Mouse (Mus musculus) heart, postnatal 10 days (tissue): ENCODE results near the gene Gm12830. TPM values are rescaled to one million over a fixed set of nuclear protein-coding genes. Genes with fewer than 3 reads are reported as not detected.
A peak's percentile ranks its signal among the peaks of the same experiment; 100 is the strongest.

Source experiments
- DNase-seq, 2 experiments: peaks; one replicate each; pipeline ENCODE4 v3.0.0; 2021
- intact Hi-C: fragments of 180-260 bp; cut with DNase I; formaldehyde crosslinking; loops from one replicate; pipeline ENCODE4 v1.15.1; 2025
- total RNA-seq, 2 experiments: library from RNA; stranded (reverse); gene quantifications; 2 replicates each; pipeline ENCODE4 v1.2.3; 2021

Gm12830 gene
- total RNA-seq: not detected

DNA sequence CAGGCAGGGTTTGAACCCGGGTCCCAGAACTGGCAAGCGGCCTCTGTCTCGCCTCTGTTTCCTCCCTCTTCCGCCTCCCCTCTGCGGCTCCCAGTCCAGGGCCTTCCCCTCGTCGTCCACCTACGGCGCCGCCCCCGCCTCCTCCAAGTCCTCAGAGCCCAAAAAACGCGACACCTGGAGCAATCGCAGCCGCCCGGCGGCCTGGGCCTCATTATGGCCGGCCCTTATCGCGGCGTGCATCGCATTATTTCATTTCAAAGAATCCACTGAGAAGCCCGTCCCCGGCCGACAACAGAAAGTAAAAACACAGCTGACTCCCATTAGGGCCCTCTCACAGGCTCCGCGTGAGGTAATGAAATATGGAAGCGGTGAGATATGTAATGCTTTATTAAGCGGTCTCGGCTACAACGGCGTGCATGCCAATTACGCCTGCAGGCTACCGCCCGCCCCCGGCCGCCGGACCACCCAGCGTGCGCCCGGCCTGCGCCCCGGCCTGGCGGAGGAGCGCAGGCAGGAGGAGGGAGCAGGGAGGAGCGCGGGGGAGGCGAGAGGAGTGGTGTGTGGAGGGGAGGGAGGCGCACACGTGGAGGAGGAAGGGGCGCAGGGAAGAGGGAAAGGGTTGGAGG lies at the start of gene Gm12830:
Gene Gm12830, plus strand, starts transcription at position 156 of the 626 bp plus-strand sequence.
- DNase-seq: peak; percentile 57 to 58
- intact Hi-C loops: no loop called here

DNA sequence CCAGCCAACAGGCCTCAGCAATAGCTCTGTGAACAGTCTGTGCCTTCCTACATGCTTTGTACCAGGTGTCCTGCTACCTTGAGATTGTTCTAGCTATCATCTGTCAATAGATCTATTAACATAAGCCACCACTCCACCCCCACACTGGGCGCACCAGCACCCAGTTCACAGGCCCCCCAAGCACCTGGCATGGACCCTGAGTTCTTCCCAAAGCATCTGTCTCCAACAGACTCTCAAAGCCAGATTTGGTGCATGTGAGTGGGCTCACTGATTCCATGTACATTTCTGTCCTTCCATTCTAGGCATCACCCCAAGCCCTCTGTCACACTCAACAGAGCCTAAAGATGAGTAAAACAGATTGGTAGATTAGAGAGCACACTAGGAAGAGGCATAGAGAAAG lies 48.2 kb upstream of the Gm12830 start:
- intact Hi-C loops: no loop called here
- no peak for DNase-seq

- DNase-seq: no peak
- intact Hi-C loops: no loop called here
Measured at GRCm38 (mm10) chr4:114777625-114778202, 43.8 kb upstream of the Gm12830 start.

DNA sequence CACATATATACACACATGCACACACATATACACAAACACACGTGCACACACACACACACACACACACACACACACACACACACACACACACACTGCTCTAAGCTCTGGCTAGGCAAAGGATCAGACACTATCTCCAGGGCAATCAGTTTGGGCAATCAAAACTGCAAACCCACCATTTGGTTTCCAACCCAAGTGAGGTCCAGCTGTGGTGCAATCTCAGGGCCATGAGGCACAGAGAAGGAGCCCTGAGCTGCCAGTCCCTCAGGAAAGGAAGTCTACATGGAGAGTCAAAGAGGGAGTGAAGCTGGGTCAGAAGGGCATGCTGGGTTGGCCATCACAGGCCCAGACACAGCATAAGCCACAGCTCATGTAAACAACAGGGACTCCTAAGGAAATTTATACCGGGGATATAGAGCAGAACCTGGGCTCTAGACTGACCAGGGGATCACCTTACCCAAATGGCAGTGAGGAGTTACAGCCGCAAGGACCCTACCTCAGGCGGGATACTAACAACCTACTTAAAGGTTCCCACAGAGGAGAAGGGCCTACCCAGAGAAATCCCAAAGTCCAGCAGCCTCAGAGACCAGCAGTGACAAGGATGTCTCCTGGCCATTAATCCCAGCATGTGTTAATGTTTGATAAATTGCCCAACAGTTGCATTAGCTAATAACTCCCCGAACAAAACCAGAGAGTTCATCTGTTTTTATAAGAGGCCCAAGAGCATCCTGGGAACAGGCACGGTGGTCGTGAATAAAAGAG lies 42.6 kb upstream of the Gm12830 start:
- DNase-seq: no peak
- intact Hi-C loops: no loop called here

- no peak for DNase-seq
Measured at GRCm38 (mm10) chr4:114779475-114779757, 42.1 kb upstream of the Gm12830 start.

GRCm38 (mm10) chr4:114779758-114780546 lies 41.6 kb upstream of the Gm12830 start:
- DNase-seq: no peak
- intact Hi-C loops: no loop called here

More at GRCm38 (mm10) chr4:114779475-114779757, 42.1 kb upstream of the Gm12830 start:
- intact Hi-C loops: no loop called here

- no peak for DNase-seq
Measured at GRCm38 (mm10) chr4:114782851-114783250, 38.7 kb upstream of the Gm12830 start.

GRCm38 (mm10) chr4:114784735-114785134 lies 36.8 kb upstream of the Gm12830 start:
- DNase-seq: peak in 1 of 2 experiments; percentile 7
- intact Hi-C loops: no loop called here

More at GRCm38 (mm10) chr4:114782851-114783250, 38.7 kb upstream of the Gm12830 start:
- intact Hi-C loops: no loop called here

DNA sequence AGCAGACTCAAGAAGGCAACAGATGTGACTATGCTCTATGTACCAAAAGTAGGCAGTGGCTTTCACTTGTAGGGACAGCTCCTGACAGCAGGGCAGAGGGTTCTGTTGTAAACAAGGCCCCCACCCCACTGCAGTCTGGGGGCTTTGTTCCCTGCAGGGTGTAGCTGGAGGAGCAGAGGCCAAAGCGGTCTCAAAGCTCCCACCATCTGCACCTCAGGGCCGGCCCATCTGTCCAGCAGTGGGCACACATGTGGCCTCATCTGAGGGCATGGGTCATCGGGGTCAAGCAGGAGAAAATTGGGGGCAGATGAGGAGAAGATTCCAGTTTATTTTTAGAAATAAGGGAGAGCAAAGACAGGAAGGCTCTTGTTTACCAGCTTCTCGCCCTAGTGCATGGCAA lies 32.7 kb upstream of the Gm12830 start:
- no peak for DNase-seq
- intact Hi-C loops: no loop called here

GRCm38 (mm10) chr4:114791650-114792049 lies 29.9 kb upstream of the Gm12830 start:
- DNase-seq: no peak
- intact Hi-C loops: no loop called here

DNA sequence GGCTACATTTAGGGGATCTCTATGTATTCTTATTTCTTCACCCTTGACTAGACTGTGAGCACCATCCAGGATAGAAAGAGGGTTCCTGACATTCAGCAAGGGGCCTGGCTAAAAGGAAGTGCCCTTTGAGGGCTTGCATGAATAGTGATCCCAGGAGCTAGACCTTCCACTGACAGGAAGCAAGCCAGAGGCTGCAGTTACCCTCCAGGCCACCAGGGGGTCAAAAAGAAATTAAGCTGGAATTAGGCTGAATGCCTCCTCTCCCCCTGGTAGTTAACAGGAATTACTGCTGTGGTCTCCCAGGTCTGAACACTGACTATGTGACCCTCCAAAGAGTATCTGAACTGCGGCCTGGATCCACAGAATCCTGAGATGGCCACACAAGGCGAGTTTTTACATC lies 27.7 kb upstream of the Gm12830 start:
- intact Hi-C loops: no loop called here
- no peak for DNase-seq

- no peak for DNase-seq
- intact Hi-C loops: no loop called here
Measured at GRCm38 (mm10) chr4:114797254-114797914, 24.1 kb upstream of the Gm12830 start.

GRCm38 (mm10) chr4:114798041-114798624 lies 23.4 kb upstream of the Gm12830 start:
- intact Hi-C loops: no loop called here
- DNase-seq: no peak

GRCm38 (mm10) chr4:114804096-114804495 lies 17.4 kb upstream of the Gm12830 start:
- intact Hi-C loops: no loop called here
- no peak for DNase-seq

GRCm38 (mm10) chr4:114818963-114819702 lies 2.4 kb upstream of the Gm12830 start:
- DNase-seq: no peak
- intact Hi-C loops: no loop called here

DNA sequence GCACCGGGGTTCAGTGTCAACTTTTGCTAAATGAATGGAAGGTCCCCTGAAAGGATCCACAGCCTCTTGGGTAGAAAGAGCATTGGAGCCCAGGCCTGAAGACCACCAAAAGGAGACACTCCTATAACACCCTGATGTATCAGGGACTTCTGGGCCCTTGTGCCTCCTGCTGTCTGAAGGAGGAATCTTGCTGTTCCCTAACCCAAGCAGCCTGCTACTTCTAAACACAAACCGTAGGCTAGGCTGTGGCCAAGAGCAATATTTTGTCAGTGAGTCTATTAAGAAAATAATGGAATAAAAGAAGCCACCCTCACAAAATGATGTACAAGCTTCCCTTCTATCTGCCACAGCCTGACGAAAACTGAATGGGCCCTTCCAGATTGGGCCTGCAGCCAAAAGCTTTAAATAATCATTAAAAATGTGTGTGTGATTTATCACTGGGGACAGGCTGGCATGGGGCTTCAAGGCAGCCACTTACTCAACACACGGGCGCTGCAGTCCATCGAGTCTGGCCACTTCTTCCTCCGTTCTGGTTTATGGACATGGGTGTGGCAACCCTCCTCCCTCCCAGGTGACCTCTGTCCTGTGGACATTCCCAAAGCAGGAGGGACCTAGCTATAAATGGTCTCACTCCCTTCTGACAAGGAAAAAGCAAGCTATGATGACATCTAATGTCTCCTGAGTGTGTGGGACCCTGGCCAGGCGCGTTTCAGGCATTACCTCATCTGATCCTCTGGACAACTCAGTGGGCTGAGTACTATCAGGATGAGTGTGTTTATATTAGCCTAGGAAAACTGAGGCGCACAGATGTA lies 13.5 kb downstream of the Gm12830 start:
- intact Hi-C loops: no loop called here
- no peak for DNase-seq

DNA sequence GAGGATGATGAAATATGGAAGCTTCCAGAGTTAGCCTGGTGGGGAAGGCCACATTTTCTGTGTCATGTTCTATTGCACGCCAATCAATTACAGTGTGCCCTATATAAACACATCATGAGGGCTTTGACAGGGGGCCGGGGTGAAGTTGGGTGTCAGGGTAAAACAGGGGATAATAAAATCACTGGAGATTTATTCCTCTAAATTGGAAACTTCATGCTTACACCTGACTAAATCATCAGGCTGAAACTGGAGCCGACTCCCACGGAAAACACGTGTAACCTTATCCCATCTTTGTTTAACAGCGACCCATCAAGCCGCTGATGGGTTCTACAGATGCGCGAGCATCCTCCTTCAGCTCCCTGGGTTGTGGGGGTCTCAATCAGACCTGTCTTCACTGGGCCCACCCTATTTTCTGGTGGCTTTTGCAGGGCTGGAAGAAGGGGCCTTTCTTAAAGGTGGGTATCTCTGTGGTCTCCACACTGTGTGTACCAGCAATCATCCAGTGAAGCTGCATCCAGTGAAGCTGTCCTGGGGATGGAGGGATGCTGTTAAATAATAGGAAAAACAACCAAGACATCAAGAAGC lies 19.9 kb downstream of the Gm12830 start:
- DNase-seq: no peak
- intact Hi-C loops: no loop called here

DNA sequence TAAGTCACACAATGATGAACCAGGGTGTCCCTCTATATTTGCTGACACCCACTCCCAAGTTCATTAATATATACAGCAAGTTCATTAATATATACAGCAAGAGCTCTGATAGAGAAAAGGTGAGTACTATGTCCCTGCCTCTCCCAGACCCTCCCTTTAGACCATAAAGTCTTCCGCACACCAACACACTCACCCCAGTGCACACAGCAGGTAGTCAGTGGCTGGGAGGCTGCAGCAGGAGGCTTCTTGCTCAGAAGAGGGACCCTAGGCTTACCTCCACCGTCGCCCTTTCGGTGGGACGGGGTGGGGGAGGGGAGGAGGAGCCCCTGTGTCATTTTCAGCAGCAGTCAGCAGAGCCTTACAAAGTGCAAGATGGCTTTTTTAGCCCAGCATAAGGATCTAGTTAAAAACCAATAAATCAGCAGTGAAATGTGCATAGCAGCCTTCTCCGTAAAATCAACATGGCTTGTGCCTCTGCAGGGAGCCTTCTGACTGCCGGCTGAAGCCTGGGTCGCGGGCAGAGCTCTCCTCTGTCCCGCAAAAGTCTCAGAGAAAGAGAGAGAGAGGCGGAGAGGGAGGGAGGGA lies 20.9 kb downstream of the Gm12830 start:
- DNase-seq: no peak
- intact Hi-C loops: no loop called here
